Mouse (Mus musculus) kidney, postnatal 25 days (tissue): ENCODE data around the gene 4931409K22Rik.

Experiments
- DNase-seq, 2 experiments: peaks; one replicate each; pipeline ENCODE4 v3.0.0; 2021; ENCODE audit warnings: mixed read lengths in 2 of 2

The 4931409K22Rik gene

DNA sequence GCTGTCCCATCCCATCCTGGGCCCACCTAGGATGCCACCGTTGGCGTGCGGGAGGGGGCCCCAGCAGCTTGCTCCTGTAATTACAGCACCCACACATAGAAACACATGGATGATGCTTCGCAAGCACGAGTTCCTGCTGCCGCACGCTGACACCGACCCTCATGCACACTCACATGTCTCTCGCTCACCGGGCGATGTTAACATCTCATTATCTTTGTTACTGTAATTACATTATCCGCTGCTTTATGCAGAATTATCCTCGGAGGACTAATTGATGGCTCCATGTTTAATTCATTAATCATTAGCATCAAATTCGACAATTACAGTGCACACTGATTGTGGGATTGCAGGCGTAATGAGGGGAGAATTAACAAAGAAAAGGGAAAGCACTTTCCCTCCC lies 61.6 kb downstream of the 4931409K22Rik start:
- no peak for DNase-seq
